Mouse (Mus musculus) cerebellum, adult 2 months (tissue): Measurements from ENCODE around the gene Igf2bp2.

Source experiments
- CTCF ChIP-seq: fragments of 200-500 bp; IDR thresholded peaks from 2 replicates; pipeline ENCODE4 v1.5.1; 2011; ENCODE audit warnings: low read depth, mild to moderate bottlenecking, control low read depth, low read length, moderate library complexity, borderline replicate concordance; ENCODE audit not compliant: insufficient read depth
- POLR2A ChIP-seq: fragments of 200-500 bp; IDR thresholded peaks from 2 replicates; pipeline ENCODE4 v1.6.1; 2011; ENCODE audit warnings: low read length, control low read depth, borderline replicate concordance; ENCODE audit not compliant: insufficient read depth

GRCm38 (mm10) chr16:22038554-22038953 lies 124.5 kb downstream of the Igf2bp2 start:
- TF ChIP-seq CTCF = no peak
- TF ChIP-seq POLR2A = no peak
